Mouse (Mus musculus) intestine, embryonic 14.5 days (tissue): Measurements from ENCODE around the gene Cpeb3. TPM values are rescaled to one million over a fixed set of nuclear protein-coding genes. Genes with fewer than 3 reads are reported as not detected.
"Not testable (repeated sequence)": the region's sequence is repeated elsewhere in the genome, so short reads cannot be mapped to it uniquely, and the experiment has no call there.

Experiments used
- ATAC-seq: fragments of 200-750 bp; cut with Nextera tagmentation; replicated peaks from 2 replicates; pipeline ENCODE4 v1.8.0; 2017; ENCODE audit warnings: low read depth, moderate number of reproducible peaks, moderate TSS enrichment, moderate library complexity; ENCODE audit not compliant: low FRiP score, low TSS enrichment
- DNase-seq: peaks from one replicate; pipeline ENCODE4 v3.0.0-alpha.2; 2018; ENCODE audit warnings: low spot score
- H3K27ac ChIP-seq: fragments of 300-500 bp; sonication (generic); 2 replicates; pipeline ENCODE4 v1.5.1; 2014; ENCODE audit warnings: low read depth, mild to moderate bottlenecking, control low read depth
- H3K27me3 ChIP-seq: fragments of 300-500 bp; sonication (generic); replicated peaks from 2 replicates; pipeline ENCODE4 v1.6.1; 2014; ENCODE audit warnings: low read length, control low read depth; ENCODE audit not compliant: control insufficient read depth, insufficient read depth
- H3K36me3 ChIP-seq: fragments of 300-500 bp; sonication (generic); 2 replicates; pipeline ENCODE4 v1.6.1; 2014; ENCODE audit warnings: low read length, control low read depth; ENCODE audit not compliant: control insufficient read depth, insufficient read depth
- H3K4me1 ChIP-seq: fragments of 300-500 bp; sonication (generic); replicated peaks from 2 replicates; pipeline ENCODE4 v1.6.1; 2014; ENCODE audit warnings: low read length, control low read depth, mixed read lengths; ENCODE audit not compliant: control insufficient read depth, insufficient read depth
- H3K4me2 ChIP-seq: fragments of 300-500 bp; sonication (generic); 2 replicates; pipeline ENCODE4 v1.6.1; 2014; ENCODE audit warnings: low read length
- H3K4me3 ChIP-seq: fragments of 300-500 bp; sonication (generic); 2 replicates; pipeline ENCODE4 v1.5.1; 2014; ENCODE audit warnings: low read depth, low read length, control low read depth, mixed read lengths
- H3K9ac ChIP-seq: fragments of 300-500 bp; sonication (generic); 2 replicates; pipeline ENCODE4 v1.6.1; 2014; ENCODE audit warnings: mild to moderate bottlenecking, low read length
- H3K9me3 ChIP-seq: fragments of 300-500 bp; sonication (generic); 2 replicates; pipeline ENCODE4 v1.6.1; 2016; ENCODE audit warnings: low read length, control low read depth; ENCODE audit not compliant: control insufficient read depth
- WGBS: fragments of 180-500 bp; shearing (Covaris S2); extraction: QIAGEN DNeasy Blood & Tissue Kit; methylation state at CpG from one replicate; pipeline ENCODE4 v1.1.7; 2014; 5-methylcytosine and 5-hydroxymethylcytosine counted together
- polyA plus RNA-seq: library from polyadenylated mRNA; unstranded; fragments of >200 nt; fragmentation: Nextera tagmentation; extraction: Ambion mirVana; gene quantifications from 2 replicates; pipeline ENCODE4 v1.2.1, GENCODE M21; 2014

Cpeb3 gene
- polyA plus RNA-seq, 1 experiment from 2014 or later, result 0.85 TPM

- Histone ChIP-seq H3K4me3 (no peak overlapping the region), H3K27me3 (no peaks in the 10 kb centered on the region), H3K9ac (no peak overlapping the region), H3K27ac (no peak overlapping the region), H3K4me2 (no peak overlapping the region), H3K36me3 (no peaks in the 10 kb centered on the region), H3K4me1 (no peaks in the 10 kb centered on the region), H3K9me3 (no peaks in the 10 kb centered on the region)
- WGBS, result 100% methylated on average over 1 of the region's 1 CpGs
- DNase-seq (no peak), ATAC-seq (no peak)
Observed at GRCm38 (mm10) chr19:37145846-37146245, 62.6 kb downstream of the Cpeb3 start.

- no peaks in the 10 kb centered on the region for H3K9me3 ChIP-seq
- no peak overlapping the region for H3K4me2 ChIP-seq
- H3K9ac ChIP-seq, result no peak overlapping the region
- H3K27me3 ChIP-seq, result no peaks in the 10 kb centered on the region
- ATAC-seq (no peak), DNase-seq (no peak)
- WGBS, result 86% methylated on average over 5 of the region's 5 CpGs
- no peaks in the 10 kb centered on the region for H3K36me3 ChIP-seq
- no peak overlapping the region for H3K27ac ChIP-seq
- H3K4me3 ChIP-seq, result no peak overlapping the region
- no peaks in the 10 kb centered on the region for H3K4me1 ChIP-seq
Observed at GRCm38 (mm10) chr19:37145401-37145800, 63.0 kb downstream of the Cpeb3 start.

GRCm38 (mm10) chr19:37141623-37142022 is 66.8 kb downstream of the Cpeb3 start:
- Histone ChIP-seq H3K4me3 (no peak overlapping the region), H3K4me2 (no peak overlapping the region), H3K9ac (no peak overlapping the region), H3K36me3 (no peaks in the 10 kb centered on the region), H3K4me1 (no peaks in the 10 kb centered on the region), H3K27me3 (no peaks in the 10 kb centered on the region), H3K27ac (no peak overlapping the region), H3K9me3 (no peaks in the 10 kb centered on the region)
- ATAC-seq, result no peak
- DNase-seq, result no peak
- 69% methylated on average over 4 of the region's 4 CpGs for WGBS

GRCm38 (mm10) chr19:37137133-37137532 is 71.3 kb downstream of the Cpeb3 start:
- 47% methylated on average over 2 of the region's 2 CpGs for WGBS
- H3K27ac ChIP-seq, result no peak overlapping the region
- ATAC-seq, result no peak
- H3K4me3 ChIP-seq, result no peak overlapping the region
- H3K4me1 ChIP-seq, result no peaks in the 10 kb centered on the region
- H3K27me3 ChIP-seq, result no peaks in the 10 kb centered on the region
- no peaks in the 10 kb centered on the region for H3K9me3 ChIP-seq
- DNase-seq, result no peak
- H3K4me2 ChIP-seq, result no peak overlapping the region
- H3K9ac ChIP-seq, result no peak overlapping the region
- no peaks in the 10 kb centered on the region for H3K36me3 ChIP-seq

- not testable (repeated sequence) for H3K4me2 ChIP-seq, H3K9me3 ChIP-seq, H3K4me3 ChIP-seq, H3K36me3 ChIP-seq, H3K27me3 ChIP-seq, H3K27ac ChIP-seq, H3K9ac ChIP-seq, ATAC-seq, H3K4me1 ChIP-seq, DNase-seq
- 96% methylated on average over 2 of the region's 2 CpGs for WGBS
Observed at GRCm38 (mm10) chr19:37135459-37135858, 72.9 kb downstream of the Cpeb3 start.

- Histone ChIP-seq H3K36me3 (no peaks in the 10 kb centered on the region), H3K27ac (no peak overlapping the region), H3K9ac (no peak overlapping the region), H3K9me3 (no peaks in the 10 kb centered on the region), H3K4me2 (no peak overlapping the region), H3K27me3 (no peaks in the 10 kb centered on the region), H3K4me3 (no peak overlapping the region), H3K4me1 (no peaks in the 10 kb centered on the region)
- DNase-seq (no peak), ATAC-seq (no peak)
- WGBS, result 86% methylated on average over 4 of the region's 4 CpGs
Observed at GRCm38 (mm10) chr19:37133666-37134065, 74.7 kb downstream of the Cpeb3 start.

- Histone ChIP-seq H3K27me3 (no peaks in the 10 kb centered on the region), H3K4me1 (no peaks in the 10 kb centered on the region), H3K9me3 (no peaks in the 10 kb centered on the region), H3K27ac (no peak overlapping the region), H3K36me3 (no peaks in the 10 kb centered on the region), H3K4me3 (no peak overlapping the region), H3K9ac (no peak overlapping the region), H3K4me2 (no peak overlapping the region)
- 68% methylated on average over 1 of the region's 1 CpGs for WGBS
- ATAC-seq (no peak), DNase-seq (no peak)
Observed at GRCm38 (mm10) chr19:37131660-37132059, 76.7 kb downstream of the Cpeb3 start.

- ATAC-seq, result no peak
- H3K36me3 ChIP-seq, result no peaks in the 10 kb centered on the region
- DNase-seq, result no peak
- no peak overlapping the region for H3K4me2 ChIP-seq
- no peak overlapping the region for H3K9ac ChIP-seq
- H3K27ac ChIP-seq, result no peak overlapping the region
- no peak overlapping the region for H3K4me3 ChIP-seq
- no peaks in the 10 kb centered on the region for H3K27me3 ChIP-seq
- no peaks in the 10 kb centered on the region for H3K9me3 ChIP-seq
- H3K4me1 ChIP-seq, result no peaks in the 10 kb centered on the region
- 94% methylated on average over 4 of the region's 4 CpGs for WGBS
Observed at GRCm38 (mm10) chr19:37128461-37128860, 79.9 kb downstream of the Cpeb3 start.

GRCm38 (mm10) chr19:37127018-37127567 is 81.3 kb downstream of the Cpeb3 start:
- H3K9ac ChIP-seq, result no peak overlapping the region
- ATAC-seq, result no peak
- no peak for DNase-seq

More at GRCm38 (mm10) chr19:37127018-37127567, 81.3 kb downstream of the Cpeb3 start:
- no peaks in the 10 kb centered on the region for H3K4me1 ChIP-seq
- 64% methylated on average over 5 of the region's 5 CpGs for WGBS
- H3K27ac ChIP-seq, result no peak overlapping the region
- H3K4me2 ChIP-seq, result no peak overlapping the region
- no peaks in the 10 kb centered on the region for H3K27me3 ChIP-seq
- H3K36me3 ChIP-seq, result no peaks in the 10 kb centered on the region
- no peaks in the 10 kb centered on the region for H3K9me3 ChIP-seq
- no peak overlapping the region for H3K4me3 ChIP-seq
